Mouse (Mus musculus): ENCODE data around the gene Serbp1.

DNA sequence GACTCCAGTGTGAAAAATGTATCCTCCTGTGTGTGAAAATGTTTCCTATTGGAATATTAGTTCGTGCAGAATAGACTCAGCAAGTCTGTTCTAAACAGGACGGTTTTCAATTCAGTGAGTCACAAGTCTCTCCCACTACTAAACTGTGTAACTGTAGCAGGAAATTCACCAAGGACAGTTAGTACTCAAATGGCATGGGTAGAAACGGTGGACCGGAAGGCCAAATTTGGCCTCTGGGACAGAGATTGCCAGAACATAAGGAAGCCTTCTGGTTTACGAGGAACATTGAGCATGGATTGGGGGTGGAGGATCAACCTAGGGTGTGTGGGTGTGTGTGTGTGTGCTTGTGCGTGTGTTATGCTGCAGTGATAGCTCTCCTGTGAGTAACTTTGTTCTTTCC is 41.2 kb upstream of the Serbp1 start:
- no peak for TF ChIP-seq CTCF (IDR thresholded peaks at IDR 0.05; ENCODE audit: control insufficient read depth, insufficient read depth, insufficient read length)
- no peak for TF ChIP-seq FOSL1 (IDR thresholded peaks at IDR 0.05; ENCODE audit: insufficient read depth, low read length, poor library complexity, severe bottlenecking)
